Mouse (Mus musculus) left cerebral cortex, adult 2 months (tissue): ENCODE data around the gene Tbc1d20. TPM values are rescaled to one million over a fixed set of nuclear protein-coding genes. Genes with fewer than 3 reads are reported as not detected.
A peak's percentile ranks its signal among the peaks of the same experiment; 100 is the strongest.
"Not testable (repeated sequence)": the region's sequence is repeated elsewhere in the genome, so short reads cannot be mapped to it uniquely, and the experiment has no call there.

Experiments
- DNase-seq, 2 experiments: peaks; one replicate each; pipeline ENCODE4 v3.0.0; 2021 to 2022; ENCODE audit warnings: low spot score in 2 of 2, mixed read lengths in 1 of 2; ENCODE audit errors: extremely low spot score in 1 of 2
- H3K27ac ChIP-seq: fragments of 200-600 bp; 2 replicates; pipeline ENCODE4 v1.8.1; 2022
- H3K4me3 ChIP-seq: fragments of 200-600 bp; 2 replicates; pipeline ENCODE4 v1.8.1; 2022
- CTCF ChIP-seq: fragments of 200-600 bp; IDR thresholded peaks from 2 replicates; pipeline ENCODE4 v1.8.1; 2022; ENCODE audit warnings: antibody characterized with exemption, mild to moderate bottlenecking, moderate library complexity
- intact Hi-C: fragments of 180-260 bp; cut with DNase I; formaldehyde crosslinking; loops from one replicate; pipeline ENCODE4 v1.15.1; 2025
- long read RNA-seq, 2 experiments: library from polyadenylated mRNA; stranded (forward); transcript quantifications; one replicate each; pipeline ENCODE4 v2.0.0; 2021; ENCODE audit warnings: borderline mapping rate in 2 of 2
- total RNA-seq, 2 experiments: library from RNA; stranded (reverse); gene quantifications; 2 replicates each; pipeline ENCODE4 v1.2.3; 2021

Gene Tbc1d20
- total RNA-seq, result 10 to 100 TPM; 54.0 to 57.1 TPM
- long read RNA-seq, experiment 1, transcript Tbc1d20-201 (8 exons, 3,386 nt), result major isoform, 52 of 69 reads
- long read RNA-seq, experiment 1, partial matches to known transcripts, result 9 of 69 reads
- long read RNA-seq, experiment 1, other reads (novel, unspliced or antisense), result 8 of 69 reads
- long read RNA-seq, experiment 2, transcript Tbc1d20-201 (8 exons, 3,386 nt), result major isoform, 42 of 60 reads
- long read RNA-seq, experiment 2, partial matches to known transcripts, result 11 of 60 reads
- long read RNA-seq, experiment 2, other reads (novel, unspliced or antisense), result 6 of 60 reads

GRCm38 (mm10) chr2:152293727-152294475 is at the start of gene Tbc1d20:
TSS of gene Tbc1d20 (plus strand) at chr2:152293828.
- TF ChIP-seq CTCF, result no peak
- Histone ChIP-seq H3K27ac (peak within 1 kb of the TSS; percentile 92), H3K4me3 (peak within 1 kb of the TSS; percentile 87)
- peak; percentile 89 to 92 for DNase-seq
- intact Hi-C loops, result no loop called here

GRCm38 (mm10) chr2:152247213-152247612 is 46.4 kb upstream of the Tbc1d20 start:
- no peak overlapping the region for H3K27ac ChIP-seq
- no peak for TF ChIP-seq CTCF

GRCm38 (mm10) chr2:152250511-152250910 is 43.1 kb upstream of the Tbc1d20 start:
- intact Hi-C loops, result no loop called here
- no peak for DNase-seq
- Histone ChIP-seq H3K4me3 (no peak overlapping the region), H3K27ac (no peak overlapping the region)
- TF ChIP-seq CTCF, result no peak

More at GRCm38 (mm10) chr2:152247213-152247612, 46.4 kb upstream of the Tbc1d20 start:
- intact Hi-C loops, result no loop called here
- H3K4me3 ChIP-seq, result no peak overlapping the region
- DNase-seq, result no peak

DNA sequence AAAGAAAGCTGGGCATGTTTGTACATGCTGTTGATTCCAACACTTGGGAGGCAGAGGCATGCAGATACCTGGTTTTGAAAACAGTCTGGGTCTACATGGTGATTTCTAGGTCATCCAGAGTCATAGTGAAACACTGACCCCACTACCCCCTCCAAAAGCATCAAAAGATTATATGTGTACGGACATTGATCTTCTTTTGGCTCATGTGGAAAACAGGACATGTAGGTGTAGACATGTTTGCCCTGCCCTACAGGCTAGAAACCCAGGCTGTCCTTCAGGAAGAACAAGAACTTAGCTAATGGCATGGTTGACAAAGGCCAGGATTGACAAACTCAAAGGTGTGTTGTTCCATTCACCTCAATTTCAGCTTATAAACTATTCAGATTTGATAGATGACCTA is 33.9 kb upstream of the Tbc1d20 start:
- DNase-seq, result no peak
- Histone ChIP-seq H3K27ac (no peak overlapping the region), H3K4me3 (no peak overlapping the region)
- TF ChIP-seq CTCF, result no peak
- intact Hi-C loops, result no loop called here

DNA sequence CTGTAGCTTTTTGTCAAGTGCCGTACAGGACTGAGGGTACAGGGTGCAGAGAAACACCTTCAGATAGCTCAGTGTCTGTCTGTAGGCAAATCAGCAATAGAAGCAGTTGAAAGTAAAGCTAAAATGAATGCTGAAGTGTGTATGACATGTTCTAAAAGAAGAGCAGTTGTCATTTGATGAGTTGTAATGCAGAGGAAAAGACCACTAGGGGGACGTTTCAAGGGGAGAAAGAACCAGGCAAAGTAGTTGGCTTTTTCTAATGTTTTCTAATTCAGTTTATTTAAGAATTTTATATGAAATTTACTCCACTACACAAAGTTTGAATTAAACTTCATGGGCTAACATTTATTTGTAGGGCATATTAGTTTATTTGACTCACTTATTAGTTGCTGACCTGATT is 20.0 kb upstream of the Tbc1d20 start:
- intact Hi-C loops, result no loop called here

GRCm38 (mm10) chr2:152281407-152281806 is 12.2 kb upstream of the Tbc1d20 start:
- Histone ChIP-seq H3K4me3 (no peak overlapping the region), H3K27ac (no peak overlapping the region)
- no peak for TF ChIP-seq CTCF
- no peak for DNase-seq
- intact Hi-C loops, result no loop called here

More for the DNA sequence above, 20.0 kb upstream of the Tbc1d20 start:
- no peak overlapping the region for H3K4me3 ChIP-seq
- no peak overlapping the region for H3K27ac ChIP-seq
- TF ChIP-seq CTCF, result peak; percentile 37
- DNase-seq, result no peak

GRCm38 (mm10) chr2:152287560-152287959 is 6.1 kb upstream of the Tbc1d20 start:
- TF ChIP-seq CTCF, result no peak
- intact Hi-C loops, result loop anchor here (5.0 kb wide), 1 partner anchor 175 kb away; no protein-coding TSS in a partner anchor
- no peak for DNase-seq
- no peak overlapping the region for H3K27ac ChIP-seq
- H3K4me3 ChIP-seq, result no peak overlapping the region

- no peak for TF ChIP-seq CTCF
- intact Hi-C loops, result loop anchor here (5.0 kb wide), 1 partner anchor 176 kb away; no protein-coding TSS in a partner anchor
- no peak for DNase-seq
- no peak overlapping the region for H3K27ac ChIP-seq
- no peak overlapping the region for H3K4me3 ChIP-seq
Measured at GRCm38 (mm10) chr2:152288046-152288445, 5.6 kb upstream of the Tbc1d20 start.

GRCm38 (mm10) chr2:152289623-152290022 is 4.0 kb upstream of the Tbc1d20 start:
- H3K27ac ChIP-seq, H3K4me3 ChIP-seq, DNase-seq: not testable (repeated sequence)
- intact Hi-C loops, result loop anchor here (5.0 kb wide), 1 partner anchor 177 kb away; no protein-coding TSS in a partner anchor

GRCm38 (mm10) chr2:152292475-152292874 is 1.2 kb upstream of the Tbc1d20 start:
- H3K4me3 ChIP-seq, result no peak overlapping the region
- DNase-seq, result no peak
- TF ChIP-seq CTCF, result no peak
- intact Hi-C loops, result no loop called here
- no peak overlapping the region for H3K27ac ChIP-seq

DNA sequence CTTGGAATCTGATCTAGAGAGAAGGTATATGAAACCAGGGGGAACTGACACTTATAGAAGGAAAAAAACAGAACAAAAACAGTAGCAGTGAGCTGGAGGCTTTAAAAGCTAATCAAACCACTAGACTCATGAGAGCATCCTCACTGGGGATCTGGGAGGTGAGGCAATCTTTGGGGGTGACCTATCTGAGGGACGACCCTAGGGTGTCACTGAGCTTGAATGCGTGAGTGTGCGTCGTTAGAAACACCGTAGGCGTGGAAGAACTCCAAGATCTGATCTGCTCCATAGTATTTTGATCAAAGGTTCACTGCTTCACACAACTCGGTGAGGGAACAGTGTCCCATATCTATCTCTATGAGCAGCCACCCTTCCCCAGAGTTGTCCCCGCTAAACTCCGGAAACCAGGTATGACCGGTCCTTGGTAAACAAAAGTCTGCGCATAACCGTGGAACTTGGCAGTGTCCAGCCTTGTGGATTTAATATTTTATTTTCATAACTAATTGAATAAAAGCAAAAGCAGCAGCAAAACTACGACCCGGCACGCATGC is 375 bp upstream of the Tbc1d20 start:
- peak overlapping the region; percentile 92 for H3K27ac ChIP-seq
- H3K4me3 ChIP-seq, result peak overlapping the region; percentile 87
- no peak for TF ChIP-seq CTCF
- no peak for DNase-seq
- intact Hi-C loops, result no loop called here

DNA sequence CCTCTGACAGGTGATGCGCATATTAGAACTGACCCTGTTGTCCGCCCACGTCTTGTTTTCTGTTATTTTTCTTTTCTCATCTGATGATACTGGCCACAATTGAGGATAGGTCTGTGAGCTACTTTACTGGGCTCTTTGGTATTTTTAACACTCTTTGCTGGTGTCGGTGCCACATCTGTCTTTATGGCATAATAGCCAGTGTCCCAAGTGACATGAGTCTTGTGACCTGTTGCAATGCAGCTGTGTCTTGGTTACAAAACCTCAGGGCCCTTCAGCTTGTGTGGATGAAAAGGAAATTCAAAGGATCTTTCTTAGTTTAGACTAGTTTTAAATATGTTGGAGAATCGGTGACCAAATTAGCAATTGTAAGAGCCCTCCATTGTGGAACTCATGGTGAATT is 913 bp downstream of the Tbc1d20 start:
- Histone ChIP-seq H3K27ac (no peak overlapping the region; the same call in 1 of the 2 replicates), H3K4me3 (peak overlapping the region; percentile 87)
- intact Hi-C loops, result no loop called here
- DNase-seq, result no peak
- TF ChIP-seq CTCF, result no peak
